Mouse (Mus musculus) kidney, adult 18-20 months (tissue): ENCODE results near the gene Flrt1.
"Not testable (repeated sequence)": the region's sequence is repeated elsewhere in the genome, so short reads cannot be mapped to it uniquely, and the experiment has no call there.

Experiments
- DNase-seq: peaks from one replicate; pipeline ENCODE4 v3.0.0; 2021

Flrt1 gene

GRCm38 (mm10) chr19:7067344-7068050 is 38.0 kb downstream of the Flrt1 start:
- DNase-seq, result no peak

- DNase-seq, result no peak
Observed at GRCm38 (mm10) chr19:7066828-7067342, 38.6 kb downstream of the Flrt1 start.

- peak; percentile 64 for DNase-seq
Observed at GRCm38 (mm10) chr19:7066034-7066827, 39.3 kb downstream of the Flrt1 start.

GRCm38 (mm10) chr19:7064571-7064970 is 41.0 kb downstream of the Flrt1 start:
- peak; percentile 86 for DNase-seq

- DNase-seq, result no peak
Observed at GRCm38 (mm10) chr19:7062916-7063315, 42.6 kb downstream of the Flrt1 start.

GRCm38 (mm10) chr19:7062110-7062509 is 43.4 kb downstream of the Flrt1 start:
- no peak for DNase-seq

- DNase-seq, result no peak
Observed at GRCm38 (mm10) chr19:7058541-7058940, 47.0 kb downstream of the Flrt1 start.

GRCm38 (mm10) chr19:7057722-7058207 is 47.8 kb downstream of the Flrt1 start:
- peak; percentile 91 for DNase-seq

- no peak for DNase-seq
Observed at GRCm38 (mm10) chr19:7057126-7057721, 48.3 kb downstream of the Flrt1 start.

GRCm38 (mm10) chr19:7056248-7057087 is 49.1 kb downstream of the Flrt1 start, which contains the start of gene Macrod1:
TSS of gene Macrod1 (plus strand) at chr19:7056810.
- DNase-seq, result peak; percentile 88

- no peak for DNase-seq
Observed at GRCm38 (mm10) chr19:7055173-7055572, 50.4 kb downstream of the Flrt1 start.

GRCm38 (mm10) chr19:7054772-7055171 is 50.8 kb downstream of the Flrt1 start:
- DNase-seq, result no peak

GRCm38 (mm10) chr19:7053382-7053781 is 52.1 kb downstream of the Flrt1 start:
- DNase-seq, result not testable (repeated sequence)

- DNase-seq, result no peak
Observed at GRCm38 (mm10) chr19:7044706-7045105, 60.8 kb downstream of the Flrt1 start.

GRCm38 (mm10) chr19:7044279-7044678 is 61.2 kb downstream of the Flrt1 start:
- DNase-seq, result no peak
